Mouse (Mus musculus) spleen, postnatal 36 days (tissue): Measurements from ENCODE around the gene Sectm1a.
A peak's percentile ranks its signal among the peaks of the same experiment; 100 is the strongest.
"Not testable (repeated sequence)": the region's sequence is repeated elsewhere in the genome, so short reads cannot be mapped to it uniquely, and the experiment has no call there.

Experiments
- DNase-seq, 2 experiments: peaks; one replicate each; pipeline ENCODE4 v3.0.0; 2022; ENCODE audit warnings: low spot score in 2 of 2, mixed read lengths in 1 of 2

The Sectm1a gene

GRCm38 (mm10) chr11:121047826-121048399 lies 33.1 kb downstream of the Sectm1a start:
- no peak for DNase-seq

- DNase-seq = no peak
These were observed 35.7 kb downstream of the Sectm1a start for GRCm38 (mm10) chr11:121045286-121045685.

- DNase-seq = not testable (repeated sequence)
These were observed 38.0 kb downstream of the Sectm1a start for GRCm38 (mm10) chr11:121043025-121043424.

- no peak for DNase-seq
These were observed 38.5 kb downstream of the Sectm1a start for GRCm38 (mm10) chr11:121042480-121042879.

GRCm38 (mm10) chr11:121041636-121042035 lies 39.4 kb downstream of the Sectm1a start:
- DNase-seq = no peak

- peak; percentile 50 to 62 for DNase-seq
These were observed 39.8 kb downstream of the Sectm1a start for GRCm38 (mm10) chr11:121041212-121041611.

- peak; percentile 41 to 47 for DNase-seq
These were observed 41.7 kb downstream of the Sectm1a start, which contains the start of gene Cd7 for GRCm38 (mm10) chr11:121039302-121039701. Cd7 (minus strand) TSS chr11:121039418.

- DNase-seq = no peak
These were observed 42.4 kb downstream of the Sectm1a start for GRCm38 (mm10) chr11:121038366-121039240.

GRCm38 (mm10) chr11:121033118-121033517 lies 47.9 kb downstream of the Sectm1a start:
- DNase-seq = no peak

- DNase-seq = no peak
These were observed 53.8 kb downstream of the Sectm1a start for GRCm38 (mm10) chr11:121027259-121027658.

- DNase-seq = no peak
These were observed 56.9 kb downstream of the Sectm1a start for GRCm38 (mm10) chr11:121024163-121024562.

- DNase-seq = peak in 1 of 2 experiments; percentile 16
These were observed 61.5 kb downstream of the Sectm1a start for GRCm38 (mm10) chr11:121019501-121019900.

- DNase-seq = peak; percentile 42 to 45
These were observed 63.3 kb downstream of the Sectm1a start for GRCm38 (mm10) chr11:121017703-121018102.
